Mouse (Mus musculus) MEL (cell line): ENCODE data around the gene Aldh3b3. TPM values are rescaled to one million over a fixed set of nuclear protein-coding genes. Genes with fewer than 3 reads are reported as not detected.

Source experiments
- DNase-seq: peaks from one replicate; pipeline ENCODE4 v3.0.0; 2011; ENCODE audit warnings: low read depth, low spot score
- H3K27ac ChIP-seq: 2 replicates; pipeline ENCODE4 v1.5.1; 2012; ENCODE audit warnings: low read depth, mild to moderate bottlenecking, control low read depth, low read length, moderate library complexity; ENCODE audit not compliant: control insufficient read depth
- H3K27me3 ChIP-seq, 2 experiments: fragments of 150-350 bp in 1 of 2; sonication (generic) in 1 of 2; 2 replicates each; pipeline ENCODE4 v1.6.1; 2012; ENCODE audit warnings: low read length in 2 of 2, mild to moderate bottlenecking in 2 of 2, improper control_type of control experiment in 1 of 2, moderate library complexity in 1 of 2; ENCODE audit not compliant: insufficient read depth in 2 of 2, control insufficient read depth in 1 of 2
- H3K36me3 ChIP-seq, 2 experiments: 2 replicates each; pipeline ENCODE4 v1.6.1; 2012 to 2014; ENCODE audit warnings: low read length in 2 of 2, improper control_type of control experiment in 1 of 2, inconsistent platforms in 1 of 2, mild to moderate bottlenecking in 1 of 2; ENCODE audit not compliant: insufficient read depth in 2 of 2, control insufficient read depth in 1 of 2
- H3K4me1 ChIP-seq, 2 experiments: fragments of 150-350 bp in 1 of 2; sonication (generic) in 1 of 2; 2 replicates each; pipeline ENCODE4 v1.6.1; 2012; ENCODE audit warnings: low read length in 2 of 2, improper control_type of control experiment in 1 of 2, mild to moderate bottlenecking in 1 of 2; ENCODE audit not compliant: insufficient read depth in 2 of 2, control insufficient read depth in 1 of 2
- H3K4me3 ChIP-seq, 2 experiments: fragments of 150-350 bp in 1 of 2; sonication (generic) in 1 of 2; 2 replicates each; pipeline ENCODE4 v1.5.1; 2012; ENCODE audit warnings: low read depth in 2 of 2, low read length in 2 of 2, mild to moderate bottlenecking in 2 of 2, moderate library complexity in 2 of 2, control low read depth in 1 of 2, improper control_type of control experiment in 1 of 2; ENCODE audit not compliant: control insufficient read depth in 1 of 2, insufficient read depth in 1 of 2
- H3K79me2 ChIP-seq: 2 replicates; pipeline ENCODE4 v1.6.1; 2012; ENCODE audit warnings: mild to moderate bottlenecking, low read length, moderate library complexity; ENCODE audit not compliant: control insufficient read depth, poor library complexity, insufficient read depth
- H3K9ac ChIP-seq: 2 replicates; pipeline ENCODE4 v1.6.1; 2012; ENCODE audit warnings: low read depth, mild to moderate bottlenecking, control low read depth, low read length, moderate library complexity; ENCODE audit not compliant: control insufficient read depth, poor library complexity, severe bottlenecking
- H3K9me3 ChIP-seq: fragments of 150-350 bp; sonication (generic); replicated peaks from 2 replicates; pipeline ENCODE4 v1.6.1; 2012; ENCODE audit warnings: mild to moderate bottlenecking, low read length, improper control_type of control experiment, moderate library complexity; ENCODE audit not compliant: insufficient read depth
- BHLHE40 ChIP-seq: IDR thresholded peaks from 2 replicates; pipeline ENCODE4 v1.6.1; 2012; ENCODE audit warnings: low read depth, mild to moderate bottlenecking, inconsistent platforms, low read length, improper control_type of control experiment, borderline replicate concordance
- CTCF ChIP-seq, 3 experiments: IDR thresholded peaks in 2 of 3; conservative IDR thresholded peaks in 1 of 3; 2 replicates each; pipeline ENCODE4 v1.5.1; 2011 to 2012; ENCODE audit warnings: low read length in 3 of 3, low read depth in 2 of 3, mild to moderate bottlenecking in 2 of 3, improper control_type of control experiment in 1 of 3, inconsistent platforms in 1 of 3, mixed read lengths in 1 of 3, moderate library complexity in 1 of 3; ENCODE audit not compliant: control insufficient read depth in 1 of 3, insufficient read depth in 1 of 3, poor library complexity in 1 of 3, severe bottlenecking in 1 of 3
- E2F4 ChIP-seq: IDR thresholded peaks from 2 replicates; pipeline ENCODE4 v1.6.1; 2011; ENCODE audit warnings: low read depth, low read length, improper control_type of control experiment, borderline replicate concordance
- GABPA ChIP-seq: IDR thresholded peaks from 2 replicates; pipeline ENCODE4 v1.6.1; 2012; ENCODE audit warnings: low read depth, mild to moderate bottlenecking, inconsistent platforms, low read length, improper control_type of control experiment, moderate library complexity
- MAX ChIP-seq: IDR thresholded peaks from 2 replicates; pipeline ENCODE4 v1.6.1; 2011; ENCODE audit warnings: low read length, improper control_type of control experiment
- MEF2A ChIP-seq: IDR thresholded peaks from 2 replicates; pipeline ENCODE4 v1.6.1; 2014; ENCODE audit warnings: low read depth, mild to moderate bottlenecking, inconsistent platforms, low read length, improper control_type of control experiment; ENCODE audit not compliant: poor library complexity, insufficient replicate concordance, severe bottlenecking; ENCODE audit errors: extremely low read depth
- MXI1 ChIP-seq: IDR thresholded peaks from 2 replicates; pipeline ENCODE4 v1.6.1; 2011; ENCODE audit warnings: mild to moderate bottlenecking, low read depth, low read length, improper control_type of control experiment
- MYC ChIP-seq: IDR thresholded peaks from 2 replicates; pipeline ENCODE4 v1.6.1; 2011; ENCODE audit warnings: low read depth, mild to moderate bottlenecking, low read length, improper control_type of control experiment, moderate library complexity
- NELFE ChIP-seq: IDR thresholded peaks from 2 replicates; pipeline ENCODE4 v1.6.1; 2011; ENCODE audit warnings: low read depth, low read length, improper control_type of control experiment
- NRF1 ChIP-seq: IDR thresholded peaks from 2 replicates; pipeline ENCODE4 v1.6.1; 2014; ENCODE audit warnings: low read depth, mild to moderate bottlenecking, inconsistent platforms, low read length, improper control_type of control experiment, moderate library complexity; ENCODE audit not compliant: poor library complexity, insufficient read depth, severe bottlenecking
- POLR2AphosphoS2 ChIP-seq: IDR thresholded peaks from 2 replicates; pipeline ENCODE4 v1.6.1; 2011; ENCODE audit warnings: low read length, improper control_type of control experiment
- POLR2AphosphoS5 ChIP-seq: IDR thresholded peaks from 2 replicates; pipeline ENCODE4 v1.6.1; 2012; ENCODE audit warnings: low read depth, borderline replicate concordance, mild to moderate bottlenecking, inconsistent platforms, low read length, moderate library complexity, mixed read lengths
- RAD21 ChIP-seq: IDR thresholded peaks from 2 replicates; pipeline ENCODE4 v1.6.1; 2011; ENCODE audit warnings: mild to moderate bottlenecking, low read depth, low read length, improper control_type of control experiment
- RCOR1 ChIP-seq: IDR thresholded peaks from 2 replicates; pipeline ENCODE4 v1.6.1; 2012; ENCODE audit warnings: low read depth, mild to moderate bottlenecking, inconsistent platforms, low read length, improper control_type of control experiment
- SMC3 ChIP-seq: IDR thresholded peaks from 2 replicates; pipeline ENCODE4 v1.6.1; 2011; ENCODE audit warnings: low read depth, low read length, improper control_type of control experiment
- TAL1 ChIP-seq: IDR thresholded peaks from 2 replicates; pipeline ENCODE4 v1.6.1; 2012; ENCODE audit warnings: mild to moderate bottlenecking, inconsistent platforms, low read length, moderate library complexity, mixed read lengths
- TCF12 ChIP-seq: IDR thresholded peaks from 2 replicates; pipeline ENCODE4 v1.6.1; 2014; ENCODE audit warnings: low read depth, mild to moderate bottlenecking, inconsistent platforms, low read length, improper control_type of control experiment, moderate library complexity
- UBTF ChIP-seq: IDR thresholded peaks from 2 replicates; pipeline ENCODE4 v1.6.1; 2012; ENCODE audit warnings: low read depth, mild to moderate bottlenecking, inconsistent platforms, low read length, improper control_type of control experiment, moderate library complexity, borderline replicate concordance; ENCODE audit not compliant: insufficient read depth
- USF2 ChIP-seq, 2 experiments: IDR thresholded peaks; 2 replicates each; pipeline ENCODE4 v1.6.1; 2011 to 2012; ENCODE audit warnings: improper control_type of control experiment in 2 of 2, low read length in 2 of 2, borderline replicate concordance in 1 of 2, inconsistent platforms in 1 of 2, low read depth in 1 of 2, mild to moderate bottlenecking in 1 of 2; ENCODE audit not compliant: insufficient read depth in 1 of 2
- ZC3H11A ChIP-seq: IDR thresholded peaks from 2 replicates; pipeline ENCODE4 v1.6.1; 2012; ENCODE audit warnings: low read depth, mild to moderate bottlenecking, inconsistent platforms, low read length, improper control_type of control experiment
- polyA plus RNA-seq, 2 experiments: library from polyadenylated mRNA; stranded (reverse) in 1 of 2; unstranded in 1 of 2; fragments of >175 nt in 1 of 2; fragments of >200 nt in 1 of 2; gene quantifications; 2 replicates each; pipeline versions ENCODE4 v1.2.1 to v1.2.4; 2012; ENCODE audit warnings: low replicate concordance in 2 of 2, low read depth in 1 of 2; ENCODE audit not compliant: insufficient read length in 2 of 2, insufficient read depth in 1 of 2, missing spikeins in 1 of 2
- total RNA-seq: library from RNA; depleted of rRNA; stranded (reverse); fragments of 300-350 nt; gene quantifications from 2 replicates; pipeline ENCODE4 v1.2.3, GENCODE M21; 2012

Gene Aldh3b3
- total and polyA plus RNA-seq, 3 experiments = not detected

- Histone ChIP-seq H3K4me3 (no peak overlapping the region), H3K79me2 (no peaks in the 10 kb centered on the region), H3K4me1 (no peaks in the 10 kb centered on the region), H3K36me3 (no peaks in the 10 kb centered on the region), H3K27ac (no peak overlapping the region), H3K9me3 (no peaks in the 10 kb centered on the region)
- DNase-seq = peak; percentile 86
- TF ChIP-seq POLR2AphosphoS5 (no peak), CTCF (IDR thresholded peaks at IDR 0.05 in 2 of 3, conservative IDR thresholded peaks at IDR 0.05 in 1 of 3; ENCODE audit: control insufficient read depth in 1 of 3, insufficient read depth in 1 of 3, low read depth in 2 of 3, low read length in 3 of 3, poor library complexity in 1 of 3, severe bottlenecking in 1 of 3) (peak; percentile 47 to 96 (median 83)), TCF12 (no peak), RAD21 (peak; percentile 93), ZC3H11A (peak; percentile 87), SMC3 (peak; percentile 91), BHLHE40 (no peak), GABPA (no peak)
- TF ChIP-seq, all 39 proteins: peak for 4
- Histone ChIP-seq H3K9ac (no peak overlapping the region), H3K27me3 (no peaks in the 10 kb centered on the region; a peak in 1 of 4 replicates)
Measured at GRCm38 (mm10) chr19:3980309-3980708, 21.9 kb downstream of the Aldh3b3 start.

DNA sequence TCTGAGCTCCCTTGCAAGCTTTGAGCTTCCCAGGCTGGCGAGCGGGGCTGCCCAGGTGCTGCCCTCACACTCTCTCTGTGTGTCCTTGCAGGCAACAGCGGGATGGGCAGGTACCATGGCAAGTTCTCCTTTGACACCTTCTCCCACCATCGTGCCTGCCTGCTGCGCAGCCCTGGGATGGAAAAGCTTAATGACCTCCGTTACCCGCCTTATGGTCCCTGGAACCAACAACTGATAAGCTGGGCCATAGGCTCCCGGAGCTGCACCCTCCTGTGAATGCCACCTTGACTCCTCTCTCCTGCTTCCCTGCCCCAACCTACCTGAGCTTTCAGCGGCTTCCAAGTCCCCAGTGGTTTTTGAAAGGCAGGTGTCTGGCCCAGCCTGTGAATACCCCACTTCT, 22.5 kb downstream of the Aldh3b3 start:
- H3K4me1 ChIP-seq = no peaks in the 10 kb centered on the region
- no peaks in the 10 kb centered on the region for H3K79me2 ChIP-seq
- DNase-seq = no peak
- no peaks in the 10 kb centered on the region for H3K9me3 ChIP-seq
- H3K36me3 ChIP-seq = no peaks in the 10 kb centered on the region
- H3K4me3 ChIP-seq = no peak overlapping the region
- no peaks in the 10 kb centered on the region; a peak in 1 of 4 replicates for H3K27me3 ChIP-seq
- no peak overlapping the region for H3K9ac ChIP-seq
- H3K27ac ChIP-seq = no peak overlapping the region
- TF ChIP-seq NELFE (no peak), ZC3H11A (no peak), UBTF (no peak), SMC3 (no peak), NRF1 (no peak), CTCF (IDR thresholded peaks at IDR 0.05 in 2 of 3, conservative IDR thresholded peaks at IDR 0.05 in 1 of 3; ENCODE audit: control insufficient read depth in 1 of 3, insufficient read depth in 1 of 3, low read depth in 2 of 3, low read length in 3 of 3, poor library complexity in 1 of 3, severe bottlenecking in 1 of 3) (no peak), TAL1 (no peak), MAX (no peak), MXI1 (no peak), POLR2AphosphoS2 (no peak), MEF2A (no peak), E2F4 (no peak), RCOR1 (no peak), RAD21 (no peak), USF2 (IDR thresholded peaks at IDR 0.05; ENCODE audit: borderline replicate concordance in 1 of 2, insufficient read depth in 1 of 2, low read depth in 1 of 2, low read length in 2 of 2) (no peak), MYC (no peak)
